Mouse (Mus musculus) embryonic facial prominence, embryonic 10.5 days (tissue): ENCODE data around the gene Tmem108. TPM values are rescaled to one million over a fixed set of nuclear protein-coding genes. Genes with fewer than 3 reads are reported as not detected.

Experiments used
- DNase-seq: peaks from one replicate; pipeline ENCODE4 v3.0.0-alpha.2; 2017; ENCODE audit warnings: low spot score
- H3K27ac ChIP-seq: fragments of 300-500 bp; sonication (generic); replicated peaks from 2 replicates; pipeline ENCODE4 v1.5.1; 2016; ENCODE audit warnings: mild to moderate bottlenecking
- H3K27me3 ChIP-seq: fragments of 300-500 bp; sonication (generic); replicated peaks from 2 replicates; pipeline ENCODE4 v1.6.1; 2016; ENCODE audit warnings: low read depth, mild to moderate bottlenecking; ENCODE audit not compliant: poor library complexity, severe bottlenecking
- H3K36me3 ChIP-seq: fragments of 300-500 bp; sonication (generic); replicated peaks from 2 replicates; pipeline ENCODE4 v1.6.1; 2016; ENCODE audit warnings: mild to moderate bottlenecking, moderate library complexity
- H3K4me1 ChIP-seq: fragments of 300-500 bp; sonication (generic); 2 replicates; pipeline ENCODE4 v1.6.1; 2016
- H3K4me3 ChIP-seq: fragments of 300-500 bp; sonication (generic); 2 replicates; pipeline ENCODE4 v1.5.1; 2016; ENCODE audit warnings: mild to moderate bottlenecking, moderate library complexity
- H3K9me3 ChIP-seq: fragments of 300-500 bp; sonication (generic); 2 replicates; pipeline ENCODE4 v1.6.1; 2016; ENCODE audit warnings: mild to moderate bottlenecking
- WGBS: fragments of 180-500 bp; shearing (Covaris S2); methylation state at CpG from one replicate; pipeline ENCODE4 v1.1.7; 2016; 5-methylcytosine and 5-hydroxymethylcytosine counted together
- polyA plus RNA-seq: library from polyadenylated mRNA; unstranded; fragments of >200 nt; fragmentation: Nextera tagmentation; extraction: Ambion mirVana; gene quantifications from 2 replicates; pipeline ENCODE4 v1.2.1, GENCODE M21; 2016

Gene Tmem108
- polyA plus RNA-seq, 1 experiment from 2014 or later, result 22.1 TPM

- H3K4me1 ChIP-seq, result peaks cover 11% of the 10 kb centered on the region
- WGBS, result 92% methylated on average over 4 of the region's 4 CpGs
- H3K9me3 ChIP-seq, result no peaks in the 10 kb centered on the region
- DNase-seq, result no peak
- H3K4me3 ChIP-seq, result no peak overlapping the region
- H3K27ac ChIP-seq, result no peak overlapping the region
- H3K27me3 ChIP-seq, result no peaks in the 10 kb centered on the region
- H3K36me3 ChIP-seq, result no peaks in the 10 kb centered on the region
These were observed 46.3 kb downstream of the Tmem108 start for GRCm38 (mm10) chr9:103715352-103715751.

DNA sequence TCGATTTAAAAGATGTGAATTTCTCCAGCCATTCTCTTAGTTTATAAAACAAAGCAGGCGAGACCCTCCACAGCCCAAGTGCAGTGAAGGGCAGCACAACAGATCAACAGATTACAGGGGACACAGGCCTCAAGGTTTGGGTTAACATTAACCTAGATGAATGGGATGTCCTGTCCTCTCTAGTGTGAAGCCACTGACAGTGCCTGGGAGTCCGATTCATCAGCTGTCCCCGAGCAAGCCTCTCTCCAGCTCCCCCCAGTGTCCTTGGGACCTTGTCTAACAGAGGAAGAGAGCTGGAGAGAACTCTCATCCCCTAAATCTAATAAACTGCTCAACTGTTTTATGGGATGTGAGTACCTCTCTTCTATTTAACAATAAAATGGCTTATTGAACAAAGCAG is 48.4 kb downstream of the Tmem108 start:
- H3K4me1 ChIP-seq, result peaks cover 23% of the 10 kb centered on the region
- H3K27me3 ChIP-seq, result no peaks in the 10 kb centered on the region
- H3K27ac ChIP-seq, result no peak overlapping the region
- 73% methylated on average over 4 of the region's 4 CpGs for WGBS
- no peak for DNase-seq
- H3K9me3 ChIP-seq, result no peaks in the 10 kb centered on the region
- H3K36me3 ChIP-seq, result no peaks in the 10 kb centered on the region
- no peak overlapping the region for H3K4me3 ChIP-seq

DNA sequence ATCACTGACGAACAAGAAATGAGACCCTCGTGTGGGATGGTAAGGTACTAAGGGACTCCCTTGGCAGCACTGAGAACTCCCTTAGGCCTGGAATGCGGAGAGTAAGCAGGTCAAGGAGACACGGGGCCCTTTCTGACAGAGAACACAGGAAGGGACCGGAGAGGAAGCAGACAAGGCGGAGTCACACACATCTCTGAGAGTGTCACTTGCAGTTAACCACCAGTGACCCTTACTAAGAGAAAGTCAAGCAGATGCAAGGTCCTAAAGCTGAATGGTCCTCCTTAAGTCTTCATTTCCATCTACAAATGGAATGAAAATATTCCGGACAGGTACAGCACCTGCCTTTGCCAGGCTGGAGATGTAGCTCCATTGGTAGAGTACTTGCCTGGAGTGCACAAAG is 48.9 kb downstream of the Tmem108 start:
- no peak for DNase-seq
- H3K27ac ChIP-seq, result no peak overlapping the region

GRCm38 (mm10) chr9:103709694-103710093 is 51.9 kb downstream of the Tmem108 start:
- Histone ChIP-seq H3K4me1 (peaks cover 24% of the 10 kb centered on the region), H3K36me3 (peaks cover 4% of the 10 kb centered on the region; the same call in 1 of the 2 replicates), H3K27ac (no peak overlapping the region), H3K9me3 (no peaks in the 10 kb centered on the region), H3K27me3 (no peaks in the 10 kb centered on the region), H3K4me3 (no peak overlapping the region)
- no peak for DNase-seq
- WGBS, result 47% methylated on average over 3 of the region's 3 CpGs

More for the DNA sequence above, 48.9 kb downstream of the Tmem108 start:
- Histone ChIP-seq H3K4me1 (peaks cover 24% of the 10 kb centered on the region), H3K27me3 (no peaks in the 10 kb centered on the region), H3K4me3 (no peak overlapping the region), H3K9me3 (no peaks in the 10 kb centered on the region), H3K36me3 (no peaks in the 10 kb centered on the region)
- 72% methylated on average over 7 of the region's 7 CpGs for WGBS

DNA sequence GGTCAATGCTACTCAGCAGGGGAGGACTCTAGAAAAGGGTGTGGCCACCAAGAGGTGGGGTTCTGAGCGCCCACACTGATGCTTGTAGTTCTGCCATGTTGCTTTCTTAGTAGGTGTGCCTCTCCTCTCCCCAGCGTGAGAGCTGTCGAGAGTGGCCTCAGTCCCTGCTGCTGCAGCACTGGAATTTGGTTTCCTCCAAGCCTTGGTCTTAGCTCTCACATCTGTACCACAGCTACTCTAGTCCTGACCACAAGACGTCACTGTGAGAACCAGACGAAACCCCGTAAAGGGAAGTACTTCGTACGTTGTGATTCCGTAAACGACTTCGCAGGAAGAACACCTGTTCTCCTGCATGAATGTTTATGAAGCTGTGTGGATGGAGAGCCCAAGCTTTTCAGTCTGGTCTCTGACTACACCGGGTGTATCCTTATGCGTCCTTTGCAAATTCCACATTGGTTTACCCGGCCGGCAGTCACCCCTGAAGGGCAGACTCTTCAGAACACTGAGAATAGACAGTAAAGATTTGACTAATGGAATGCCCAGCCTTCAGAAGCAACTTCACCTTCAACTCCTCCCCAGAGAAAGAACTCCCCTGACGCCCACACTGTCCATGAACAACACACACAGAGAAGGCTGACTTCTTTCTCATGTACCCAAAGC is 53.0 kb downstream of the Tmem108 start:
- no peaks in the 10 kb centered on the region for H3K9me3 ChIP-seq
- H3K4me1 ChIP-seq, result peaks cover 24% of the 10 kb centered on the region
- 83% methylated on average over 16 of the region's 16 CpGs for WGBS

DNA sequence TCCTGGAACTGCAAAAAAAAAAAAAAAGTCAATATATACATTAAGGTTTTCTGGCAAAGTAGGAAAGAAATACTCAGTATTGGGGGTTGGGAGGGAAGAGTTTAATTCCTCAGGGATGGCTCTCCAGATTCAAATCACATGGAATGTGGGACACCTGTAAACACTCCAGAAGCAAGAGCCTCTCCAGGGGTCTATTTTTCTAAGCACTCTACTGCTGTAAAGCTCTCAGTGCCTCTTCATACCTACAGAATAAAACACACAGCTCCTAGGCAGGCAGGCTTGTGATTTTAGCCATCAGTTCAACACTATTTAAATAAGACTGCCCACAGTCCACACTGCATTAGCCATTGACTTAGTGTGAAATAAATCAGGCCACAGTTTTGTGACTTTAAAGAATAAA is 53.8 kb downstream of the Tmem108 start:
- Histone ChIP-seq H3K4me3 (no peak overlapping the region), H3K27ac (no peak overlapping the region), H3K27me3 (no peaks in the 10 kb centered on the region), H3K4me1 (peaks cover 23% of the 10 kb centered on the region), H3K36me3 (peaks cover 4% of the 10 kb centered on the region; the same call in 1 of the 2 replicates), H3K9me3 (no peaks in the 10 kb centered on the region)
- no peak for DNase-seq

More for the DNA sequence above, 53.0 kb downstream of the Tmem108 start:
- Histone ChIP-seq H3K27me3 (no peaks in the 10 kb centered on the region), H3K4me3 (no peak overlapping the region), H3K27ac (no peak overlapping the region), H3K36me3 (peaks cover 4% of the 10 kb centered on the region; the same call in 1 of the 2 replicates)
- no peak for DNase-seq

- Histone ChIP-seq H3K4me3 (no peak overlapping the region), H3K4me1 (peaks cover 19% of the 10 kb centered on the region), H3K27ac (no peak overlapping the region), H3K27me3 (no peaks in the 10 kb centered on the region), H3K36me3 (peaks cover 4% of the 10 kb centered on the region; the same call in 1 of the 2 replicates), H3K9me3 (no peaks in the 10 kb centered on the region)
- DNase-seq, result no peak
- 85% methylated on average over 8 of the region's 8 CpGs for WGBS
These were observed 54.4 kb downstream of the Tmem108 start for GRCm38 (mm10) chr9:103707000-103707790.

DNA sequence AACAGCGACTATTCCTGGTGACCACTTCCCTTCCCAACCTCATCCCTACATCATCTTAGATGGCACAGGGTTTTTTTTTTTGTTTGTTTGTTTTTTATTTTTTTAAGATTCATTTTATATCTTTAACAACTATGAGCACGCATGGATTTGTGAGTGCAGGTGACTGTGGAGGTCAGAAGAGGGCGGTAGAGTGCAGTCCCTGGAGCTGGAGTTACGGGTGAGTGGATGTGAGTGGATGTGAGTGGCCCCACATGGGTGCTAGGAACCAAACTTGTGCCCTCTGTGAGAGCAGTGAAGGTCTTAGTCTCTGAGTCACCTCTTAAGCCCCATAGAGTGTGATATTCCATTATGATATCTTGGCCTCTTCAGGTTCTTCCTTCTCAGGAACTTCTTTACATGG is 55.9 kb downstream of the Tmem108 start:
- H3K9me3 ChIP-seq, result no peaks in the 10 kb centered on the region
- peaks cover 12% of the 10 kb centered on the region for H3K4me1 ChIP-seq
- H3K27me3 ChIP-seq, result no peaks in the 10 kb centered on the region
- H3K27ac ChIP-seq, result no peak overlapping the region
- peaks cover 4% of the 10 kb centered on the region; the same call in 1 of the 2 replicates for H3K36me3 ChIP-seq
- 93% methylated on average over 4 of the region's 4 CpGs for WGBS
- DNase-seq, result no peak
- no peak overlapping the region for H3K4me3 ChIP-seq

- WGBS, result 87% methylated on average over 16 of the region's 16 CpGs
- Histone ChIP-seq H3K27ac (no peak overlapping the region), H3K4me3 (no peak overlapping the region), H3K27me3 (no peaks in the 10 kb centered on the region), H3K36me3 (peaks cover 4% of the 10 kb centered on the region; the same call in 1 of the 2 replicates), H3K4me1 (no peaks in the 10 kb centered on the region), H3K9me3 (no peaks in the 10 kb centered on the region)
- no peak for DNase-seq
These were observed 58.6 kb downstream of the Tmem108 start for GRCm38 (mm10) chr9:103703014-103703413.

GRCm38 (mm10) chr9:103702452-103702851 is 59.2 kb downstream of the Tmem108 start:
- peaks cover 4% of the 10 kb centered on the region; the same call in 1 of the 2 replicates for H3K36me3 ChIP-seq
- H3K9me3 ChIP-seq, result no peaks in the 10 kb centered on the region
- H3K4me3 ChIP-seq, result no peak overlapping the region
- H3K27ac ChIP-seq, result no peak overlapping the region
- no peaks in the 10 kb centered on the region for H3K4me1 ChIP-seq
- no peak for DNase-seq
- H3K27me3 ChIP-seq, result no peaks in the 10 kb centered on the region
- WGBS, result 88% methylated on average over 5 of the region's 5 CpGs

DNA sequence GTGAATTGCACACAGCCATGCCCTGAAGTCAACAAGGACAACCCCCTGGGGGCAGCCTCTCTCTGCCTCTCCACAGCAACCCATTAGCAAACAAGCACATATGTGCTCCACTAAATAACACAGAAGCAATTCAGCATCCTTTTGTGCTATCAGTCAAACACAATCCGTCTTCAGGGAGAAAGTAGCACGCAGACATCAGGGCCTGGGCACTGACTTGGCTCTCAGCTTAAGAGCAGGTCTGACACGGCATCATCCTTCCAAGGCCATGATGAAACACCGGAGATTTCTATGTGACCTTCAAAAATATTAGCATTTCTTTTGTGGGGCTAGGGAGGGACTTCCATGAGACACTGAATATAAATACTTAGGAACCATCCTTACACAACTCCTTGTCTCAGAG is 60.2 kb downstream of the Tmem108 start:
- Histone ChIP-seq H3K27me3 (no peaks in the 10 kb centered on the region), H3K27ac (no peak overlapping the region), H3K4me1 (no peaks in the 10 kb centered on the region), H3K9me3 (no peaks in the 10 kb centered on the region), H3K4me3 (no peak overlapping the region), H3K36me3 (peaks cover 4% of the 10 kb centered on the region; the same call in 1 of the 2 replicates)
- no peak for DNase-seq
- WGBS, result 85% methylated on average over 4 of the region's 4 CpGs

GRCm38 (mm10) chr9:103700240-103700639 is 61.4 kb downstream of the Tmem108 start:
- 94% methylated on average over 1 of the region's 1 CpGs for whole genome bisulfite sequencing
- Histone ChIP-seq H3K4me3 (no peak overlapping the region), H3K27ac (no peak overlapping the region), H3K4me1 (no peaks in the 10 kb centered on the region), H3K36me3 (no peaks in the 10 kb centered on the region), H3K9me3 (peaks cover 6% of the 10 kb centered on the region; the same call in 1 of the 2 replicates), H3K27me3 (no peaks in the 10 kb centered on the region)
- DNase-seq, result no peak

DNA sequence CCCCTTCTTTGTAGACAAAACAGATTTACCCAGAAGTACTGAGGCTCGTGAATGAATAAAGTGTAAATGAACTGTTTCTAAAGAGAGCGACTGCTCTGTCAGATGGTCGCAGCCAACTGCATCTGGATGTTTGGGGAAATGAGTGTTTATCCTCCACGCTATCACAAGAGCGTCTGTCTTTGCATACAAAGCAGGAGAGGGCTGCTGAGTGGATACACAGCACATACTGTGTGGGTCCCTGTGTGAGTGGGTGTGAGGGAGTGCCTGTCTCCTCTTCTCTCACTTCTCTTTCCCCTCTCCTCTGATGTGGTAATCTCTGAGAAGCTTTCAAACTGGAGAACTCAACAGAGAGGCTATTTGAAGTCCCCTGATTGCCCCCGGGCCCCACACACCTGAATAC is 64.7 kb downstream of the Tmem108 start:
- 89% methylated on average over 6 of the region's 6 CpGs for WGBS

More for the DNA sequence above, 64.7 kb downstream of the Tmem108 start:
- no peak overlapping the region for H3K27ac ChIP-seq
- H3K36me3 ChIP-seq, result no peaks in the 10 kb centered on the region
- no peak overlapping the region for H3K4me3 ChIP-seq
- no peaks in the 10 kb centered on the region for H3K27me3 ChIP-seq
- H3K4me1 ChIP-seq, result peaks cover 13% of the 10 kb centered on the region
- H3K9me3 ChIP-seq, result peaks cover 11% of the 10 kb centered on the region; the same call in 1 of the 2 replicates
- no peak for DNase-seq
